Mouse (Mus musculus) CH12.LX (cell line): ENCODE measurements around the gene Tdrd3. TPM values are rescaled to one million over a fixed set of nuclear protein-coding genes. Genes with fewer than 3 reads are reported as not detected.

Experiments used
- DNase-seq: peaks from one replicate; pipeline ENCODE4 v3.0.0-alpha.2; 2013; ENCODE audit errors: extremely low read depth
- H3K27ac ChIP-seq: 2 replicates; pipeline ENCODE4 v1.5.1; 2012; ENCODE audit warnings: low read depth, mild to moderate bottlenecking, control low read depth, moderate library complexity; ENCODE audit not compliant: insufficient read depth
- H3K27me3 ChIP-seq: replicated peaks from 2 replicates; pipeline ENCODE3; 2012; ENCODE audit warnings: inconsistent platforms
- H3K36me3 ChIP-seq, 2 experiments: replicated peaks in 1 of 2; 2 replicates each; pipeline versions ENCODE3 to v1.6.1; 2012; ENCODE audit warnings: inconsistent platforms in 1 of 2, low read length in 1 of 2, mild to moderate bottlenecking in 1 of 2, mixed read lengths in 1 of 2, moderate library complexity in 1 of 2; ENCODE audit not compliant: control insufficient read depth in 1 of 2, insufficient read depth in 1 of 2
- H3K4me1 ChIP-seq, 2 experiments: 2 replicates each; pipeline ENCODE4 v1.6.1; 2012; ENCODE audit warnings: inconsistent platforms in 1 of 2, moderate library complexity in 1 of 2; ENCODE audit not compliant: insufficient read depth in 2 of 2, control insufficient read depth in 1 of 2
- H3K4me2 ChIP-seq: 2 replicates; pipeline ENCODE4 v1.6.1; 2012; ENCODE audit warnings: low read depth, mild to moderate bottlenecking, control low read depth; ENCODE audit not compliant: poor library complexity, insufficient read depth, severe bottlenecking
- H3K4me3 ChIP-seq, 3 experiments: fragments of 150-350 bp in 1 of 3; sonication (generic) in 1 of 3; replicated peaks in 1 of 3; 2 replicates each; pipeline versions ENCODE3 to v1.5.1; 2011 to 2012; ENCODE audit warnings: low read depth in 2 of 3, low read length in 2 of 3, mild to moderate bottlenecking in 2 of 3, moderate library complexity in 2 of 3, control low read depth in 1 of 3, improper control_type of control experiment in 1 of 3, inconsistent platforms in 1 of 3, mixed read lengths in 1 of 3; ENCODE audit not compliant: poor library complexity in 1 of 3
- H3K79me2 ChIP-seq: replicated peaks from 2 replicates; pipeline ENCODE4 v1.6.1; 2012; ENCODE audit warnings: mild to moderate bottlenecking, moderate library complexity; ENCODE audit not compliant: control insufficient read depth, poor library complexity, insufficient read depth, severe bottlenecking; ENCODE audit errors: extremely low read depth
- H3K9ac ChIP-seq: 2 replicates; pipeline ENCODE4 v1.6.1; 2012; ENCODE audit warnings: low read depth, mild to moderate bottlenecking, control low read depth, moderate library complexity; ENCODE audit not compliant: insufficient read depth
- H3K9me3 ChIP-seq: replicated peaks from 2 replicates; pipeline ENCODE3; 2012; ENCODE audit warnings: low read length, inconsistent platforms, mixed read lengths
- CHD2 ChIP-seq: IDR thresholded peaks from 2 replicates; pipeline ENCODE4 v1.6.1; 2011; ENCODE audit warnings: low read length, improper control_type of control experiment
- HCFC1 ChIP-seq: IDR thresholded peaks from 2 replicates; pipeline ENCODE4 v1.6.1; 2012; ENCODE audit warnings: low read depth, mild to moderate bottlenecking, inconsistent platforms, low read length, improper control_type of control experiment
- JUN ChIP-seq: IDR thresholded peaks from 2 replicates; pipeline ENCODE4 v1.6.1; 2011; ENCODE audit warnings: low read depth, mild to moderate bottlenecking, low read length, improper control_type of control experiment, moderate library complexity; ENCODE audit not compliant: insufficient read depth
- JUND ChIP-seq: conservative IDR thresholded peaks from 2 replicates; pipeline ENCODE4 v1.6.1; 2011; ENCODE audit warnings: low read depth, low read length, improper control_type of control experiment
- MAX ChIP-seq: IDR thresholded peaks from 2 replicates; pipeline ENCODE4 v1.6.1; 2011; ENCODE audit warnings: low read length, improper control_type of control experiment
- MAZ ChIP-seq: IDR thresholded peaks from 2 replicates; pipeline ENCODE4 v1.6.1; 2012; ENCODE audit warnings: low read depth, mild to moderate bottlenecking, inconsistent platforms, low read length, improper control_type of control experiment, moderate library complexity
- MYC ChIP-seq: IDR thresholded peaks from 2 replicates; pipeline ENCODE4 v1.6.1; 2011; ENCODE audit warnings: low read depth, mild to moderate bottlenecking, improper control_type of control experiment, low read length
- NELFE ChIP-seq: IDR thresholded peaks from 2 replicates; pipeline ENCODE4 v1.6.1; 2011; ENCODE audit warnings: low read depth, low read length, improper control_type of control experiment
- NRF1 ChIP-seq: IDR thresholded peaks from 2 replicates; pipeline ENCODE4 v1.6.1; 2014; ENCODE audit warnings: low read depth, mild to moderate bottlenecking, inconsistent platforms, low read length, improper control_type of control experiment, moderate library complexity
- RCOR1 ChIP-seq: conservative IDR thresholded peaks from 2 replicates; pipeline ENCODE4 v1.6.1; 2012; ENCODE audit warnings: low read depth, mild to moderate bottlenecking, inconsistent platforms, low read length, improper control_type of control experiment
- SIN3A ChIP-seq: IDR thresholded peaks from 2 replicates; pipeline ENCODE4 v1.6.1; 2012; ENCODE audit warnings: low read length, improper control_type of control experiment, inconsistent platforms
- SMC3 ChIP-seq: IDR thresholded peaks from 2 replicates; pipeline ENCODE4 v1.6.1; 2011; ENCODE audit warnings: low read depth, low read length, improper control_type of control experiment
- TCF12 ChIP-seq: IDR thresholded peaks from 2 replicates; pipeline ENCODE4 v1.6.1; 2014; ENCODE audit warnings: low read depth, mild to moderate bottlenecking, inconsistent platforms, low read length, improper control_type of control experiment
- USF1 ChIP-seq: IDR thresholded peaks from 2 replicates; pipeline ENCODE4 v1.6.1; 2014; ENCODE audit warnings: low read depth, mild to moderate bottlenecking, inconsistent platforms, low read length, improper control_type of control experiment
- USF2 ChIP-seq: conservative IDR thresholded peaks from 2 replicates; pipeline ENCODE4 v1.6.1; 2011; ENCODE audit warnings: low read depth, low read length, improper control_type of control experiment
- ZMIZ1 ChIP-seq: IDR thresholded peaks from 2 replicates; pipeline ENCODE4 v1.6.1; 2012; ENCODE audit warnings: low read depth, mild to moderate bottlenecking, inconsistent platforms, low read length, improper control_type of control experiment
- ZNF384 ChIP-seq: IDR thresholded peaks from 2 replicates; pipeline ENCODE4 v1.6.1; 2012; ENCODE audit warnings: low read depth, low read length, improper control_type of control experiment, inconsistent platforms
- dilution Hi-C: fragments of 300-500 bp; cut with MboI; formaldehyde crosslinking; loops from 2 replicates; pipeline ENCODE4 v1.14.3; 2020; ENCODE audit warnings: low sequenced_read_pairs; ENCODE audit not compliant: extremely low pct_unique_long_range_greater_than_20kb, extremely low pct_ligation_motif_present
- in situ Hi-C: fragments of 300-500 bp; cut with MboI; formaldehyde crosslinking; loops from 3 replicates; pipeline ENCODE4 v1.14.3; 2019; ENCODE audit warnings: low sequenced_read_pairs, low pct_ligation_motif_present, low pct_unique_long_range_greater_than_20kb, mixed read lengths
- polyA plus RNA-seq: library from polyadenylated mRNA; unstranded; fragments of >175 nt; gene quantifications from 2 replicates; pipeline ENCODE4 v1.2.1, GENCODE M21; 2012; ENCODE audit warnings: low read depth; ENCODE audit not compliant: insufficient read length
- total RNA-seq, 2 experiments: library from RNA; depleted of rRNA; stranded (reverse); fragments of 300-350 nt in 1 of 2; fragments of >200 nt in 1 of 2; gene quantifications; 2 replicates each; pipeline ENCODE4 v1.2.3; 2012 to 2014

Gene Tdrd3
- total and polyA plus RNA-seq, 3 experiments, result 6.5 to 12.8 (median 10.9) TPM

GRCm38 (mm10) chr14:87419740-87420139 is 3.3 kb downstream of the Tdrd3 start:
- Histone ChIP-seq H3K4me2 (no peak overlapping the region), H3K27me3 (no peaks in the 10 kb centered on the region), H3K9ac (no peak overlapping the region), H3K4me3 (no peak overlapping the region), H3K79me2 (peaks cover 13% of the 10 kb centered on the region), H3K4me1 (peaks cover 0 to 11% of the 10 kb centered on the region in 2 experiments; a peak in 2 of 4 replicates), H3K36me3 (peaks cover 0 to 5% of the 10 kb centered on the region in 2 experiments), H3K27ac (no peak overlapping the region), H3K9me3 (no peaks in the 10 kb centered on the region)
- in situ Hi-C loops (loop anchor here (25.0 kb wide), 1 partner anchor 307 kb away; no protein-coding TSS in a partner anchor), dilution Hi-C loops (no loop called here)
- DNase-seq, result no peak
- no peak for TF ChIP-seq MAX
- no peak for TF ChIP-seq USF1
- TF ChIP-seq SIN3A, result no peak
- TF ChIP-seq RCOR1, result no peak

GRCm38 (mm10) chr14:87420576-87420975 is 4.1 kb downstream of the Tdrd3 start:
- Histone ChIP-seq H3K27ac (no peak overlapping the region), H3K9ac (no peak overlapping the region), H3K4me3 (no peak overlapping the region), H3K4me1 (peaks cover 0 to 11% of the 10 kb centered on the region in 2 experiments; a peak in 2 of 4 replicates), H3K9me3 (no peaks in the 10 kb centered on the region)
- dilution Hi-C loops, result no loop called here
- DNase-seq, result no peak
- TF ChIP-seq ZNF384 (no peak), SMC3 (no peak), MAZ (no peak), TCF12 (no peak), NRF1 (no peak), JUN (no peak), JUND (no peak), MYC (no peak), NELFE (no peak), HCFC1 (no peak), USF2 (no peak), USF1 (no peak), ZMIZ1 (no peak), CHD2 (no peak), SIN3A (no peak)
- TF ChIP-seq, all 38 proteins: peak for 0
- no peaks in the 10 kb centered on the region for H3K27me3 ChIP-seq
- H3K79me2 ChIP-seq, result peaks cover 14% of the 10 kb centered on the region
- in situ Hi-C loops, result loop anchor here (25.0 kb wide), 1 partner anchor 308 kb away; no protein-coding TSS in a partner anchor
- no peak overlapping the region for H3K4me2 ChIP-seq
- H3K36me3 ChIP-seq, result peaks cover 0 to 7% of the 10 kb centered on the region in 2 experiments
